In genomic region chr4:111410731-111411130, GRCm38 (mm10) we compare ENCODE assay signal across 27 mouse cellular contexts. TPM values are rescaled to one million over a fixed set of nuclear protein-coding genes. Genes with fewer than 3 reads are reported as not detected.
A peak's percentile ranks its signal among the peaks of the same experiment; 100 is the strongest.
DNase-seq lines count a peak whose midpoint lies in the region; ATAC-seq lines count a peak whose summit lies in the region.
"Had no signal": no experiment of that assay in that cellular context is flagged by ENCODE, and none has a peak within 500 bp of the region (broad histone marks: within the 10 kb centered on the region; RNA-seq: fewer than 3 reads in every experiment).

No protein-coding gene starts in this region.

- H3K4me2 ChIP-seq in kidney, embryonic 14.5 days (replicated peaks; ENCODE audit: low read depth, low read length), result no peak overlapping the region
- peak overlapping the region; percentile 20; the same call in 1 of the 2 replicates for H3K4me2 ChIP-seq in embryonic facial prominence, embryonic 14.5 days (ENCODE audit: low read depth, low read length)
- H3K4me2 ChIP-seq: forebrain, embryonic 12.5 days; forebrain, embryonic 15.5 days; heart, embryonic 12.5 days; heart, embryonic 15.5 days; hindbrain, embryonic 14.5 days had no signal

- no peaks in the 10 kb centered on the region for H3K9me3 ChIP-seq in kidney, embryonic 14.5 days (ENCODE audit: control insufficient read depth, low read length)
- H3K9me3 ChIP-seq in embryonic facial prominence, embryonic 14.5 days (ENCODE audit: control insufficient read depth, low read length), result no peaks in the 10 kb centered on the region
- H3K9me3 ChIP-seq: forebrain, embryonic 12.5 days; forebrain, embryonic 15.5 days; heart, embryonic 12.5 days; heart, embryonic 15.5 days had no signal

- no peaks in the 10 kb centered on the region for H3K27me3 ChIP-seq in kidney, embryonic 14.5 days (ENCODE audit: control insufficient read depth, insufficient read depth, low read length)
- no peaks in the 10 kb centered on the region for H3K27me3 ChIP-seq in embryonic facial prominence, embryonic 14.5 days (replicated peaks; ENCODE audit: control insufficient read depth, insufficient read depth, low read length)
- H3K27me3 ChIP-seq: forebrain, embryonic 12.5 days; forebrain, embryonic 15.5 days; heart, embryonic 15.5 days had no signal

- no peak overlapping the region for H3K27ac ChIP-seq in kidney, embryonic 14.5 days (ENCODE audit: low read depth, low read length)
- peak overlapping the region; percentile 76 for H3K27ac ChIP-seq in embryonic facial prominence, embryonic 14.5 days (replicated peaks; ENCODE audit: low read depth, low read length)
- H3K27ac ChIP-seq: forebrain, embryonic 12.5 days; forebrain, embryonic 15.5 days; heart, embryonic 15.5 days; hindbrain, embryonic 14.5 days; hindbrain, postnatal 0 days had no signal

- H3K9ac ChIP-seq in kidney, embryonic 14.5 days (ENCODE audit: low read depth, low read length), result no peak overlapping the region
- no peak overlapping the region for H3K9ac ChIP-seq in embryonic facial prominence, embryonic 14.5 days (ENCODE audit: low read depth, low read length)
- H3K9ac ChIP-seq: forebrain, embryonic 12.5 days; forebrain, embryonic 15.5 days; heart, embryonic 12.5 days; heart, embryonic 15.5 days; hindbrain, embryonic 14.5 days had no signal

- WGBS in kidney, embryonic 14.5 days, result 77% methylated on average over 4 of the region's 4 CpGs
- 51% methylated on average over 4 of the region's 4 CpGs for WGBS in embryonic facial prominence, embryonic 14.5 days

- peaks cover 3% of the 10 kb centered on the region; the same call in 1 of the 2 replicates for H3K4me1 ChIP-seq in kidney, embryonic 14.5 days (ENCODE audit: control insufficient read depth, insufficient read depth, low read length)
- H3K4me1 ChIP-seq in embryonic facial prominence, embryonic 14.5 days (ENCODE audit: control insufficient read depth, insufficient read depth, low read length), result peaks cover 9% of the 10 kb centered on the region; the same call in 1 of the 2 replicates

- no peaks in the 10 kb centered on the region for H3K36me3 ChIP-seq in kidney, embryonic 14.5 days (ENCODE audit: control insufficient read depth, insufficient read depth, low read length)
- H3K36me3 ChIP-seq in embryonic facial prominence, embryonic 14.5 days (ENCODE audit: control insufficient read depth, insufficient read depth, low read length), result no peaks in the 10 kb centered on the region
- H3K36me3 ChIP-seq: forebrain, embryonic 12.5 days; forebrain, embryonic 15.5 days; G1E; heart, embryonic 12.5 days; heart, embryonic 15.5 days had no signal

- DNase-seq in kidney, adult 11 months, result peak; percentile 62
- DNase-seq in kidney, adult 8-10 months, result peak; percentile 64 to 68
- DNase-seq in kidney, postnatal 4 days, result no peak
- peak; percentile 79 for DNase-seq in embryonic facial prominence, embryonic 14.5 days (ENCODE audit: low spot score)
- peak; percentile 8 for DNase-seq in kidney, postnatal 14 days
- no peak for DNase-seq in MN1 (ENCODE audit: low spot score)
- DNase-seq in right cerebral cortex, adult 18-20 months, result no peak
- DNase-seq: adrenal gland, adult 2 months; adrenal gland, postnatal 14 days; B cell, adult 2 months; cerebellum, adult 11 months; cerebellum, adult 2 months; cerebellum, adult 9-11 months; cerebellum, postnatal 25 days; gastrocnemius, postnatal 25 days; heart, adult 18-20 months; heart, postnatal 10 days; heart, postnatal 4 days had no signal

- no peak overlapping the region for H3K4me3 ChIP-seq in kidney, embryonic 14.5 days (ENCODE audit: low read length)
- H3K4me3 ChIP-seq in embryonic facial prominence, embryonic 14.5 days (ENCODE audit: low read depth, low read length), result no peak overlapping the region
- H3K4me3 ChIP-seq: erythroblast, embryonic 14.5 days; forebrain, embryonic 12.5 days; forebrain, embryonic 15.5 days; heart, embryonic 12.5 days; heart, embryonic 15.5 days had no signal

- no peak for ATAC-seq in kidney, embryonic 14.5 days (ENCODE audit: low FRiP score, low TSS enrichment)
- no peak for ATAC-seq in embryonic facial prominence, embryonic 14.5 days (ENCODE audit: low read depth)
- ATAC-seq: forebrain, embryonic 15.5 days; hindbrain, postnatal 0 days had no signal

RNA-seq across cellular contexts. Expression of gene Bend5, which starts 4.1 kb away (rescaled TPM):
- polyA plus RNA-seq in kidney, embryonic 14.5 days (2014; fragmentation: Nextera tagmentation; extraction: Ambion mirVana), result 30.6 and 34.1 TPM in 2 replicates
- 63.6 and 68.5 TPM in 2 replicates for polyA plus RNA-seq in embryonic facial prominence, embryonic 14.5 days (2014; fragmentation: Nextera tagmentation; extraction: Ambion mirVana)
- polyA plus RNA-seq: erythroblast, embryonic 14.5 days; G1E had no signal

Comparison
In these comparisons a context has a peak if more than half of its experiments do, and no peak if none do; other contexts are left out.
1. DNase-seq: peak in kidney, adult 11 months (single experiment), kidney, adult 8-10 months (2 of 2), embryonic facial prominence, embryonic 14.5 days (single experiment) and kidney, postnatal 14 days (single experiment); none in kidney, postnatal 4 days (0 of 2), MN1 (single experiment) and right cerebral cortex, adult 18-20 months (single experiment).